Mouse (Mus musculus) layer of hippocampus, adult 11-12 months (tissue): ENCODE measurements at regions not wholly inside any gene's neighbourhood (a gene's known extent, or its start where the extent isn't known, plus 50 kb on each side); places are given as distances from the start of the nearest gene placed in this dataset.

Source experiments
- DNase-seq: peaks from one replicate; pipeline ENCODE4 v3.0.0; 2022; ENCODE audit warnings: low spot score

DNA sequence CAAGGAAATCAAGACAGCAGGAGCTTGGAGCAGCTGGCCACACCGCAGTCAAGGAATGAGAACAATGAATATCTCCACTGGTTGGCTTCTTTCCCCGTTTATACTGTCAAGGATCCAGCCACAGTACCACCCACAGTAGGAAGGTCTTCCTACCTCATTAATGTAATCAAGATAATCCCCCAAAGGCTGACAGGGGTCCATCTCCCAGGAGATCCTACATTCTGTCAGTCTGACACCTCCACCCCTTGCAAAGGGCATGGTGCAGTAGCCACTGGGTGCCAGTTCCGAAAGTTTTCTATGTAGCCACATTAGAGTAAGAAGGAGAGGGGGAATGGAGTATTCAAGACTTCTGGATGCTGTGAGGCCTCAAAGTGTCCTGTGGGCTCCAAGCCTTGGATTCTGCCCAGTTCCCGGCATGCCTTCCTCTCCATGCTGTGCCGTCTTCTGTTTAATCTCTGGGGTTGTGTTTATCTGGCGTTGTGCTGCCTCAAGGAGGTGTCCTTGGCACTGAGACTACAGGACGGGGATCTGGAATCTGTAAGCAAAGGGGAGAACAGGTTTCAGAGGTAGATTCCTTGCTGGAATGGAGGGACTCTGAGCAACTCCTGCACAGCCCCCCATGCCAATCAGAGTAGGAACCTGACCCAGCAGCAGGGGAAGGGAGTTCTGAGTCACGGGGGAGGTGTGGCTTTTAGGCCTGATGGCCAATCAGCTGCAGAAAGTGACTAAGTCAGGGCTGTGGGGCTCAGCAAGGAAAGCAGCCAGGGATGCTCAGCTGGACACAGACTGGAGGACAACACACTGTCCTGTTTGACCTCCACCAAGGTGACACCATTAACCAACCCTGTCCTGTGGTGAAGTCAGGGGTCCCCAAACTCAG lies 77.3 kb upstream of the Wscd1 start:
- no peak for DNase-seq

GRCm38 (mm10) chr11:71674319-71674718 lies 75.4 kb upstream of the Wscd1 start:
- peak; percentile 92 for DNase-seq

DNA sequence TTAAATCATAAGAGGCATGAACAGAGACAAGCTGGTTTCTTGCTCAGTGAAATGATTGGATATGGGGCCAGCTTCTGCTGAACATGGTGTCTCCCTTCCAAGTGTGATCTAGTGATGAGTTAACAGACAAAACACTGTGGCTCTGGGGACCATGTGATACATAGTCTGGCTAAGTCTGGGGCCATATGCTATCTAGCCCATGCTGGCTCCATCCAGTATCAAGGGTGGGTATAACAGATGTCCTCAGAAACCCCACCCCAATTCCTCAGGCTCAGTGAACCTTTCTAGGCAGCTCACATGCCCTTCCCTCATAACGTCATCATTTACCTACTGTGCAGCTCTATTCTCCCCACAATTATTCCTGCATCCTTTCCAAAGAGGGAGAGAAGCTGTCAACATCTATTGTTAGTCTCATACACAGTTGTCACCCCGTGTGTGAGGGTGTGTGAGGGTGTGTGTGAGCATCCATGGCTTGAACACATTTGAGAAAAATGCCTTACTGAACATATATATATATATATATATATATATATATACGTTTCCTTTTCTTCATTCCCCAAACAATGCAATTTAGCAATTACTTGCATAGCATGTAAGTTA lies 73.9 kb upstream of the Wscd1 start:
- DNase-seq: no peak

- DNase-seq: no peak
Observed at GRCm38 (mm10) chr11:71697017-71697416, 52.7 kb upstream of the Wscd1 start.

GRCm38 (mm10) chr11:71698836-71699235 lies 50.9 kb upstream of the Wscd1 start:
- DNase-seq: no peak
